Mouse (Mus musculus) megakaryocyte-erythroid progenitor cell, adult 5-6 weeks (primary cell): ENCODE results near the gene Tor1aip1. TPM values are rescaled to one million over a fixed set of nuclear protein-coding genes. Genes with fewer than 3 reads are reported as not detected.

ENCODE experiments used
- ATAC-seq: replicated peaks from 2 replicates; pipeline ENCODE4 v1.8.0; 2016; ENCODE audit warnings: mild to moderate bottlenecking, inconsistent platforms; ENCODE audit not compliant: severe bottlenecking, poor library complexity, low FRiP score, low TSS enrichment
- total RNA-seq, 2 experiments: library from RNA; stranded (forward) in 1 of 2; stranded (reverse) in 1 of 2; fragments of 200-1000, 215-1000 nt in 1 of 2; fragments of >200 nt in 1 of 2; fragmentation: Nextera tagmentation in 1 of 2; gene quantifications; 2 replicates each; pipeline ENCODE4 v1.2.3; 2014 to 2017

The Tor1aip1 gene
- total RNA-seq, 2 experiments from 2014 or later, result 22.6 to 45.5 TPM

DNA sequence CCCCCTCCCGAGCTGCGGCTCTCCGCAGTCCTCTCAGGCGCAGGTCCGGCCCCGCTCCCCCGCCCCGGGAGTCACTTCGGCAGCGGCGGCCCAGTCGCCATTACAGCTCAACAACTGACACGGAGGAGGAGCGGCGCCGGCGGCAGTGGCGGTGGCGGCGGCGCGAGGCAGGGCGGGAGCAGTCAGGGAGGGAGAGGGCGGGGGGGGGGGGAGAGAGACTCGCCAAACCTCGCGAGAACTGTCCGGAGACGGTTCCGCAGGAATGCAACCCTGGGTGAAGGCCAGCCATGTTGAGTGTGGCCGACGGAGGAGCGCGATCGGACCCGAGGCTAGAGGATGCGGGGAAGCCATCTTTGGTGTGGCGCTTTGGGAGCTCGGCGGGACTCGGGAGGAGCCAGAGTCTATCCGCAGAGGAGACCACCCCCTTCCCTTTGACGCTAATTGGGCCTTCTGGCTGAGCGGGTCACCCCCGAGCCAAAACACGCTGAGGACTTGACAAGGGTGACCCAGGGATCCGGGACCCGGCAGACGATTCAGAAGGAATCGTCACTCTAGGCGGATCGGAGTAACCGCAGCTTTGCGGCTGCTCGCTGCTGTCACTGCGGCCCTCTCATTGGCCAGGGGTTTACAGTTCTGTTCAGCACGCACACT lies 63.1 kb downstream of the Tor1aip1 start, which contains the start of gene Cep350:
Gene Cep350 (minus strand): TSS at position 188 of the 651 bp plus-strand sequence.
- ATAC-seq, result peak; percentile 94

GRCm38 (mm10) chr1:155972146-155973067 lies 63.9 kb downstream of the Tor1aip1 start:
- ATAC-seq, result 0 out of 2 replicates have a peak, but pooled peaks have one; percentile 6

Other genes starting within 250 kb of the Tor1aip1 start
- gene Qsox1, start 223.6 kb downstream of the Tor1aip1 start, total RNA-seq (2014; fragmentation: Nextera tagmentation), result 16.5 and 16.6 TPM in 2 replicates
- gene Qsox1, start 223.6 kb downstream of the Tor1aip1 start, total RNA-seq (2017), result 22.4 and 32.0 TPM in 2 replicates
- 41.6 and 41.9 TPM in 2 replicates for gene Cep350, start 63.2 kb downstream of the Tor1aip1 start, total RNA-seq (2014; fragmentation: Nextera tagmentation)
- 51.8 and 60.2 TPM in 2 replicates for gene Cep350, start 63.2 kb downstream of the Tor1aip1 start, total RNA-seq (2017)
- gene Tor1aip2, start 1.1 kb downstream of the Tor1aip1 start, total RNA-seq (2014; fragmentation: Nextera tagmentation), result 85.3 and 102 TPM in 2 replicates
- gene Tor1aip2, start 1.1 kb downstream of the Tor1aip1 start, total RNA-seq (2017), result 69.9 and 77.6 TPM in 2 replicates
- not detected in 2 replicates for gene Fam163a, start 168.5 kb upstream of the Tor1aip1 start, total RNA-seq (2014; fragmentation: Nextera tagmentation)
- 0.30 TPM in 1 of 2 replicates, not detected in the other for gene Fam163a, start 168.5 kb upstream of the Tor1aip1 start, total RNA-seq (2017)